Mouse (Mus musculus): ENCODE measurements at regions not wholly inside any gene's neighbourhood (a gene's known extent, or its start where the extent isn't known, plus 50 kb on each side); places are given as distances from the start of the nearest gene placed in this dataset.

DNA sequence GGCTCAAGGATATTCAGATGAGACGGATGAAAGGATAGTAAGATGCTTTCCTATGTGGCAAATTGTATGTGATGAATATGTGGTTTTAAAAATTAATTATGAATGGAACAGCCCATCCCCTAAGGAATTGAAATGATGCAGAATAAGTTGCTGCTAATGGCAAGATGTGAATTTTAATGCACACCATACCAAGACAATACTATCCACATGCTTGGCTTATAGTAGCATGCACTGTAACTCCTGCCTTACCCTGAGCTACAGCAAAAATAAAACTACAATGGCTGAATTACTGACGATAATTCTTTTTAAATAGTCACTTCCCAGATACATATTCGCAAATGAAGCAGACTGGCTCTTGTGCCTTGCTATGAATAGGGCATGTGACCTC is 699.4 kb downstream of the 1700064H15Rik start:
- DNase-seq (ENCODE audit: extremely low read depth, low read depth, low spot score) = no peak
- Histone ChIP-seq H3K27ac (replicated peaks; ENCODE audit: insufficient read depth, low read depth, low read length) (no peak overlapping the region), H3K27me3 (ENCODE audit: control insufficient read depth, insufficient read depth, low read length) (no peaks in the 10 kb centered on the region), H3K4me1 (ENCODE audit: control insufficient read depth, insufficient read depth, low read length) (no peaks in the 10 kb centered on the region), H3K79me2 (ENCODE audit: control insufficient read depth, insufficient read depth, low read length) (no peaks in the 10 kb centered on the region), H3K4me3 (ENCODE audit: insufficient read depth, low read depth, low read length) (no peak overlapping the region), H3K36me3 (ENCODE audit: control insufficient read depth, insufficient read depth, low read length) (no peaks in the 10 kb centered on the region), H3K9ac (ENCODE audit: low read depth, low read length) (no peak overlapping the region)
- no peak for TF ChIP-seq CTCF (IDR thresholded peaks at IDR 0.05; ENCODE audit: low read depth, low read length)
- no peak for TF ChIP-seq POLR2A (IDR thresholded peaks at IDR 0.05; ENCODE audit: extremely low read depth, insufficient read depth, low read length)
- 84% methylated on average over 3 of the region's 3 CpGs for WGBS

DNA sequence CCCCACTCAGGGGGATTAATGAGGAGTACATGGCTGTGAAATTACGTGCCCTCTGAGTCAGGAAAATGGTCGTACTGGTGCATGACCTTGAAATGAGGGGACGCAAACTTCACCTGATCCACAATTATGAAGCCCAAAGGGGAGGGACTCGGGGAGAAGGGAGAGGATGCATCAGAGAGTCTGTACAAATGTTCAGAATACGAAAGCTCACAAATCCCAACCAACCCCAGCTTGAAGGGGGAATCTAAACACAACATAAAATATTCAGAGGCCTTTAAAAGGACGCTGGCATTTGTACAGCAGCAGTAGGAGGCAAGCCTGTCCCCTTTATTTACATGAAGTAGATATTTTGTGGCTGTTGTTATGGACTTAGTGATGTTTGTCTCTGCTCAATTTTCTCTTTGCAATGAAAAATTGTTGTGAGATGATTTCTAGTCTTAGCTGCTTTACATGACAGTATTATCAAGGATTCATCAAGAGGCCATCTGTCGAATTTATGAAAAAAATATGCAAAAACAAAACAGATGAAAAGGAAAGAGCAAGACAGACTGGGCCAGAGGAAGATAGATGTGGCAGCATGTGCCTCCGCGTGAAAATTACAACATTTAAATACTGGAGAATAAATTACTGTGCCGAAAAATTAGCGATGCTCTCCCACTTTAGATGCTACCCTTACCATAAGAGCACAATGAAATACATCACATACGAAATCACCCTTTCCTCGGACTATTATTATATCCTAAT is 695.3 kb downstream of the 1700064H15Rik start:
- DNase-seq (ENCODE audit: extremely low read depth, low read depth, low spot score) = no peak
- Histone ChIP-seq H3K9ac (ENCODE audit: low read depth, low read length) (no peak overlapping the region), H3K79me2 (ENCODE audit: control insufficient read depth, insufficient read depth, low read length) (no peaks in the 10 kb centered on the region), H3K27me3 (ENCODE audit: control insufficient read depth, insufficient read depth, low read length) (no peaks in the 10 kb centered on the region), H3K4me3 (ENCODE audit: insufficient read depth, low read depth, low read length) (no peak overlapping the region), H3K4me1 (ENCODE audit: control insufficient read depth, insufficient read depth, low read length) (peaks cover 1% of the 10 kb centered on the region; the same call in 1 of the 2 replicates), H3K36me3 (ENCODE audit: control insufficient read depth, insufficient read depth, low read length) (no peaks in the 10 kb centered on the region), H3K27ac (replicated peaks; ENCODE audit: insufficient read depth, low read depth, low read length) (no peak overlapping the region)
- WGBS = 84% methylated on average over 13 of the region's 13 CpGs
- no peak for TF ChIP-seq CTCF (IDR thresholded peaks at IDR 0.05; ENCODE audit: low read depth, low read length)

DNA sequence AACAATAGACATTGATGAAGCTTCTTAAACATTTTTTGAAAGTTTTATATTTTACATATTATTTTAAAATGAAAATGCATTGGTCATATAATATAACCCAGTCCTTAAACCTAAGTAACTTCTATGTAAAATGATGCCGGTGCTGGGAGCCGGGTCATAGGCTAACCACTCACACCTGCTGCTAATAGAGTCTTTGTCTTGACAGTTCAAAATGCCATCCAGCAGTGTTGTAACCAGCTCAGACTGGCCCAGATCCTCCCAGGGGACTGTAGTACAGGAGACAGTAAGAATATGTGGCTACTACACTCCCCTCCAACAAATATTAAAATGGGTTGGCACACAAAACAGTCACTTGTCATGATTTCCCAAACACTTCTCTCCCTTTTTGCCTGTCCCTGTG is 693.6 kb downstream of the 1700064H15Rik start:
- peaks cover 1% of the 10 kb centered on the region; the same call in 1 of the 2 replicates for H3K4me1 ChIP-seq (ENCODE audit: control insufficient read depth, insufficient read depth, low read length)
- TF ChIP-seq POLR2A (IDR thresholded peaks at IDR 0.05; ENCODE audit: extremely low read depth, insufficient read depth, low read length) (no peak), CTCF (IDR thresholded peaks at IDR 0.05; ENCODE audit: low read depth, low read length) (no peak)
- DNase-seq (ENCODE audit: extremely low read depth, low read depth, low spot score) = peak; percentile 3
- no peaks in the 10 kb centered on the region for H3K79me2 ChIP-seq (ENCODE audit: control insufficient read depth, insufficient read depth, low read length)
- H3K9ac ChIP-seq (ENCODE audit: low read depth, low read length) = no peak overlapping the region
- H3K36me3 ChIP-seq (ENCODE audit: control insufficient read depth, insufficient read depth, low read length) = no peaks in the 10 kb centered on the region
- no peaks in the 10 kb centered on the region for H3K27me3 ChIP-seq (ENCODE audit: control insufficient read depth, insufficient read depth, low read length)
- WGBS = 91% methylated on average over 2 of the region's 2 CpGs
- H3K4me3 ChIP-seq (ENCODE audit: insufficient read depth, low read depth, low read length) = no peak overlapping the region
- H3K27ac ChIP-seq (replicated peaks; ENCODE audit: insufficient read depth, low read depth, low read length) = no peak overlapping the region

DNA sequence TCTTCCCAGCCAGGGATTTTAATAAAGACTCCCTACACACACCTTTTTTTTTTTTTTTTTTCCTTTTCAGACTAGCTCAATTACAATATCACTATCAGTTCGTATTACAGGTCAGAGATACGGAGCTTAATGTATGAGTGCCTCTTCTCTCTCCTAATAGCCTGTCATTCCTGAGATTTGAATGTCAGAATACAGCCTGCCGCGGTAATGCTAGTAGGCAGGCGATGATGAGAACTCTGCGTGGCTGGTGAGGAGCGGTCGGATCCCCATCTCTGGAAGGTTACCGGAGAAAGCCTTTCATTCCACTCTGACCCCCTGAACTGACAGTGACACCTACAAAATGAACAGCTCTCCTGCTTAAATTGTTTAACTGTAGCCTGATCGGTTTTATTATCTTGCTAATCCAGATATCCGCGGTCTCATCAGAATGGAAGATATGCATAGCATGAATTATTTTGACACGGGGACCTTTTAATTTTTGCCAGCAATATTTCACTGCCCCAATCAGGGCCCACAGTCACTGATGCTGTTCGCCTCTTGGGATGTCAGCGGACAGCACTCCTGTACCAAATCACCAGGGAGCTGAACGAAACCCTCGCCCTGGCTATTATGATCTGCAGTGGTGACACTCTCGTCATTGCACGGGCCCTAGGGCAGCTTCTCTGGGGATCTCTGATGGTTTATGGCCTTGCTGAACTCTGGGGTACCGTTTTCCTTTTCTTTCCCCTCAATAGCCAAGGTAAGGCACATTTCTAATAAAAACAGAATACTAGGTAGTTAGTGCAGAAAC is 690.9 kb downstream of the 1700064H15Rik start:
- H3K36me3 ChIP-seq (ENCODE audit: control insufficient read depth, insufficient read depth, low read length) = no peaks in the 10 kb centered on the region
- no peaks in the 10 kb centered on the region for H3K79me2 ChIP-seq (ENCODE audit: control insufficient read depth, insufficient read depth, low read length)
- no peak overlapping the region for H3K4me3 ChIP-seq (ENCODE audit: insufficient read depth, low read depth, low read length)
- DNase-seq (ENCODE audit: extremely low read depth, low read depth, low spot score) = no peak
- TF ChIP-seq POLR2A (IDR thresholded peaks at IDR 0.05; ENCODE audit: extremely low read depth, insufficient read depth, low read length) = no peak
- TF ChIP-seq CTCF (IDR thresholded peaks at IDR 0.05; ENCODE audit: low read depth, low read length) = no peak
- 89% methylated on average over 20 of the region's 20 CpGs for WGBS
- no peaks in the 10 kb centered on the region for H3K27me3 ChIP-seq (ENCODE audit: control insufficient read depth, insufficient read depth, low read length)
- H3K4me1 ChIP-seq (ENCODE audit: control insufficient read depth, insufficient read depth, low read length) = peaks cover 1% of the 10 kb centered on the region; the same call in 1 of the 2 replicates
- no peak overlapping the region for H3K9ac ChIP-seq (ENCODE audit: low read depth, low read length)
- no peak overlapping the region for H3K27ac ChIP-seq (replicated peaks; ENCODE audit: insufficient read depth, low read depth, low read length)

DNA sequence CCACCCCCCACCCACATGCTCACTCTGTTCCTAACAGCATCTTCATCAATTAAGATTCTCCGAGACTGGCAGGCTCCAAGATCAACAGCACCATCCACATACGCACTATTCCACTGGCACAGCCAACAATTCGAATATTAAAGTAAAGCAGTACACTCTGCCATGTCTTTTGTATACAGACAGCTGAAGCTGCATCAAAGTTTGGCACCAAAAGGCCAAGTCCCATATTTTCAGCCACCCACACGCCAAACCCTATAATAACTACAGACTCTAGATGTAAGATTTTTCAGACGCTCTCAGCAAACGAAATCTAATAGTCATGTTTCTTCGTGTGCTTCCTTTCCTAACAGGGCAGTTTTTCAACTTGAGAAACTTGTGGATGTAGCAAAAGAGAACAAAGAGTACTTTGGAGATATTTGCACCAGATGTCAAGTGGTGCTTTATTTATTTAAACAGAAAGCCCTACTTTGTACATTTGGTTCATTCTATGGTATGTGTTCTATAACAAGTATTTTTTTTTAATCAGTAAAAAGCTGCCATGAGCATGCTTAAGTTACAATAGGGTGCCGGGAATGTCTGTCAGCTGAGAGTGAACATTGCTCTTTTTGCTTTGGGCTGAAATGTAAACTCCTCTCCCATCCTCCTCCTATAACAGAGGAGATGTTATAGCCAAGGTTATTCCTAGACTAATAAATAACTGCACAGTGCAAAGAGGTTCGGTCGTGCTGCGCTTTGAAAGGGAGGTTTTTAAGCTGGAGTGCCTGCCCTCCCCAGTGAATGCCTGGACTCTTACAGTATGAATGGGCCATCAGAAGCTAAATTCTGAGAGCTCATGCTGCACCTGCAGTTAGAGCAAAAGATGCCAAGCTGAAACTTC is 686.9 kb downstream of the 1700064H15Rik start:
- H3K4me1 ChIP-seq (ENCODE audit: control insufficient read depth, insufficient read depth, low read length) = no peaks in the 10 kb centered on the region
- DNase-seq (ENCODE audit: extremely low read depth, low read depth, low spot score) = no peak
- H3K9ac ChIP-seq (ENCODE audit: low read depth, low read length) = no peak overlapping the region
- no peak overlapping the region for H3K27ac ChIP-seq (replicated peaks; ENCODE audit: insufficient read depth, low read depth, low read length)
- no peaks in the 10 kb centered on the region for H3K27me3 ChIP-seq (ENCODE audit: control insufficient read depth, insufficient read depth, low read length)
- H3K79me2 ChIP-seq (ENCODE audit: control insufficient read depth, insufficient read depth, low read length) = no peaks in the 10 kb centered on the region
- TF ChIP-seq POLR2A (IDR thresholded peaks at IDR 0.05; ENCODE audit: extremely low read depth, insufficient read depth, low read length) (no peak), CTCF (IDR thresholded peaks at IDR 0.05; ENCODE audit: low read depth, low read length) (no peak)
- no peaks in the 10 kb centered on the region for H3K36me3 ChIP-seq (ENCODE audit: control insufficient read depth, insufficient read depth, low read length)
- 88% methylated on average over 11 of the region's 11 CpGs for WGBS
- no peak overlapping the region for H3K4me3 ChIP-seq (ENCODE audit: insufficient read depth, low read depth, low read length)
